Mouse (Mus musculus) megakaryocyte, embryonic 14.5 days (primary cell): ENCODE results near the gene Prss57.

Experiments used
- FLI1 ChIP-seq: IDR thresholded peaks from 2 replicates; pipeline ENCODE4 v1.6.1; 2012; ENCODE audit warnings: low read length, inconsistent platforms, mixed read lengths
- GATA1 ChIP-seq: IDR thresholded peaks from 3 replicates; pipeline ENCODE4 v1.6.1; 2012; ENCODE audit warnings: mixed read lengths, low read length, inconsistent platforms, borderline replicate concordance

DNA sequence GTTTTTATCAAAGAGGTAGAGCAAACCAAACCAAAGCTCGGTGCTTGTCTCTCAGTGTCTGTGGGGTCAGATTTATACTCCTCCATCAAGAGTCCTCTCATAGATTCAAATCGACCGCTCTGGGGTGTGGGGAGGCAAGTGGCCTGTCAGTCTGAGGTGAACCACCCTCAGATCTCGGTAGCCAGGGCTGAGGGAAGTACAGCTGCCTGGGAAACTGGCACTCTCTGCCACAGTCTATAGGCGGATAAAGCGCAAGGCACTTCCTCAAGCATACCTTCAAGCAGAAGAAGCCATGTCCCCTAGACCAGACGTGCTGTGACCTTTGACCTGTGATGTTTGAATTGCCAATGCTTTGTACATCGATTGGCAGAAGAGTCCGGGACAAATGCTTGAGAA, 42.0 kb upstream of the Prss57 start:
- no peak for TF ChIP-seq GATA1
- no peak for TF ChIP-seq FLI1
